Comparison of ENCODE assay signal across 23 mouse cellular contexts in the genomic region with DNA sequence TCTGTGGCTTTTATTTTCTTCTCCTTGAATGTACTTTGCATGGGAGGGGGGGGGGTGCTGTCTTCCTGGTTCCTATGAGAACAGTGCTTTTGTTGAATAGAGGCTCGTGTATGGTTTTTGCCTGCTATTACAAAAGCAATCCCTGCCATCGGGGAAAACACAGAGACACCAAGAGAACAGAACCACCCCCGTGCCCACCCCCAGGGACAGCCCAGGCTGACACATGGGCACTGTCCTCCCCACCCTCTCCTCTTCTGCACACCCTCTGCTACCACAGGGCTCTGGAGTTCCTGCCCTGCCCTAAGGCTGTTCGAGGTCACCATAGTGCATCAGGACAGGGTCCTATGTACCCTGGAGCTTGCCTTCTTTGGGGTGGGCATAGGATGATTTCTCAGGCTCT. TPM values are rescaled to one million over a fixed set of nuclear protein-coding genes. Genes with fewer than 3 reads are reported as not detected.
"Had no signal": no experiment of that assay in that cellular context is flagged by ENCODE, and none has a peak within 500 bp of the region (broad histone marks: within the 10 kb centered on the region; RNA-seq: fewer than 3 reads in every experiment).

No protein-coding gene starts in this region.

- H3K4me2 ChIP-seq: intestine, embryonic 15.5 days; kidney, embryonic 15.5 days; limb, embryonic 13.5 days; liver, embryonic 12.5 days; liver, embryonic 15.5 days; lung, embryonic 15.5 days; midbrain, embryonic 13.5 days had no signal

- H3K9me3 ChIP-seq: intestine, embryonic 15.5 days; kidney, embryonic 15.5 days; limb, embryonic 10.5 days; limb, embryonic 13.5 days; liver, embryonic 12.5 days; liver, embryonic 15.5 days; lung, embryonic 15.5 days; megakaryocyte, embryonic 14.5 days; midbrain, embryonic 10.5 days; midbrain, embryonic 13.5 days had no signal

- DNase-seq: kidney, adult 11 months; kidney, adult 8-10 months; kidney, postnatal 10 days; kidney, postnatal 36 days; liver; lung, adult 18-20 months; lung, postnatal 10 days; lung, postnatal 36 days; retina, postnatal 1 day; thymus, adult 18-20 months; thymus, postnatal 36 days had no signal

- H3K27ac ChIP-seq: intestine, embryonic 15.5 days; kidney, embryonic 15.5 days; limb, embryonic 10.5 days; limb, embryonic 13.5 days; liver, embryonic 12.5 days; liver, embryonic 15.5 days; lung, embryonic 15.5 days; midbrain, embryonic 10.5 days; midbrain, embryonic 13.5 days had no signal

- H3K4me3 ChIP-seq: intestine, embryonic 15.5 days; kidney, embryonic 15.5 days; limb, embryonic 10.5 days; limb, embryonic 13.5 days; liver, embryonic 12.5 days; liver, embryonic 15.5 days; lung, embryonic 15.5 days; megakaryocyte, embryonic 14.5 days; midbrain, embryonic 10.5 days; midbrain, embryonic 13.5 days; myocyte had no signal

- H3K9ac ChIP-seq: intestine, embryonic 15.5 days; kidney, embryonic 15.5 days; limb, embryonic 13.5 days; liver, embryonic 12.5 days; liver, embryonic 15.5 days; lung, embryonic 15.5 days; midbrain, embryonic 13.5 days had no signal

- H3K27me3 ChIP-seq: intestine, embryonic 15.5 days had no signal

- H3K36me3 ChIP-seq: intestine, embryonic 15.5 days; kidney, embryonic 15.5 days; limb, embryonic 10.5 days; limb, embryonic 13.5 days; liver, embryonic 12.5 days; liver, embryonic 15.5 days; lung, embryonic 15.5 days; midbrain, embryonic 10.5 days; midbrain, embryonic 13.5 days had no signal

- H3K4me1 ChIP-seq: intestine, embryonic 15.5 days; limb, embryonic 13.5 days; liver, embryonic 12.5 days; liver, embryonic 15.5 days; lung, embryonic 15.5 days; megakaryocyte, embryonic 14.5 days had no signal

- ATAC-seq: liver, embryonic 12.5 days had no signal

RNA-seq across cellular contexts. Expression of gene Dagla, which starts 29.8 kb away (rescaled TPM):
- total RNA-seq: monocyte, adult 5-6 weeks had no signal

RNA-seq across cellular contexts. Expression of gene Syt7, which starts 54.4 kb away (rescaled TPM):
- total RNA-seq: monocyte, adult 5-6 weeks had no signal
